8 mouse cellular contexts compared by ENCODE assay signal in genomic region chr10:41303639-41304444, GRCm38 (mm10). TPM values are rescaled to one million over a fixed set of nuclear protein-coding genes. Genes with fewer than 3 reads are reported as not detected.
DNase-seq lines count a peak whose midpoint lies in the region; ATAC-seq and TF ChIP-seq lines count a peak whose summit lies in the region.

TSS of gene Ak9 (plus strand) at chr10:41303980.

- peak; percentile 94 for DNase-seq in CD4-positive helper T cell, adult 2 months (ENCODE audit: low read depth, low spot score)
- DNase-seq in brain, embryonic 14.5 days (ENCODE audit: low read depth): peak; percentile 95
- DNase-seq in liver: peak; percentile 95
- DNase-seq in monocyte, adult 2 months (ENCODE audit: low read depth in 1 of 2, low spot score in 2 of 2): peak; percentile 50 to 76
- DNase-seq in spleen, postnatal 14 days (ENCODE audit: low spot score in 2 of 2): peak; percentile 77 to 84

- H3K27me3 ChIP-seq in erythroblast, embryonic 14.5 days (ENCODE audit: control insufficient read depth): no peaks in the 10 kb centered on the region
- H3K27me3 ChIP-seq in heart, embryonic 12.5 days (replicated peaks): no peaks in the 10 kb centered on the region
- H3K27me3 ChIP-seq in kidney, embryonic 16.5 days (ENCODE audit: insufficient read depth, low read length): no peaks in the 10 kb centered on the region

- under 1% methylated on average over 25 of the region's 25 CpGs for WGBS in heart, embryonic 12.5 days
- under 1% methylated on average over 25 of the region's 25 CpGs for WGBS in kidney, embryonic 16.5 days

- no peaks in the 10 kb centered on the region for H3K9me3 ChIP-seq in erythroblast, embryonic 14.5 days (ENCODE audit: control insufficient read depth, low read length)
- no peaks in the 10 kb centered on the region for H3K9me3 ChIP-seq in heart, embryonic 12.5 days (replicated peaks)
- H3K9me3 ChIP-seq in kidney, embryonic 16.5 days (ENCODE audit: low read length): no peaks in the 10 kb centered on the region

- peaks cover 35% of the 10 kb centered on the region for H3K4me1 ChIP-seq in erythroblast, embryonic 14.5 days (ENCODE audit: control insufficient read depth)
- peaks cover 14% of the 10 kb centered on the region for H3K4me1 ChIP-seq in heart, embryonic 12.5 days (replicated peaks)
- peaks cover 8% of the 10 kb centered on the region for H3K4me1 ChIP-seq in kidney, embryonic 16.5 days (ENCODE audit: insufficient read depth, low read length)

- peak within 1 kb of the TSS; percentile 83 for H3K27ac ChIP-seq in heart, embryonic 12.5 days (ENCODE audit: poor library complexity, severe bottlenecking)
- peak within 1 kb of the TSS; percentile 67; the same call in 1 of the 2 replicates for H3K27ac ChIP-seq in kidney, embryonic 16.5 days (ENCODE audit: low read length)

- peak; percentile 84 for ATAC-seq in heart, embryonic 12.5 days (ENCODE audit: insufficient number of reproducible peaks, low FRiP score)
- ATAC-seq in kidney, embryonic 16.5 days (ENCODE audit: low FRiP score, low TSS enrichment): peak; percentile 87

- TF ChIP-seq POLR2A in brain, embryonic 14.5 days (IDR thresholded peaks at IDR 0.05; ENCODE audit: borderline replicate concordance, extremely low read depth, insufficient read depth, insufficient read length, poor library complexity, severe bottlenecking): no peak

- no peaks in the 10 kb centered on the region for H3K36me3 ChIP-seq in erythroblast, embryonic 14.5 days (ENCODE audit: control insufficient read depth)
- no peaks in the 10 kb centered on the region for H3K36me3 ChIP-seq in heart, embryonic 12.5 days
- no peaks in the 10 kb centered on the region for H3K36me3 ChIP-seq in kidney, embryonic 16.5 days (ENCODE audit: insufficient read depth, low read length)

- H3K4me2 ChIP-seq in heart, embryonic 12.5 days: peak within 1 kb of the TSS; percentile 86
- H3K4me2 ChIP-seq in kidney, embryonic 16.5 days (replicated peaks; ENCODE audit: low read depth, low read length): peak within 1 kb of the TSS; percentile 72

- H3K4me3 ChIP-seq in erythroblast, embryonic 14.5 days (replicated peaks): peak within 1 kb of the TSS; percentile 87
- peak within 1 kb of the TSS; percentile 98 for H3K4me3 ChIP-seq in heart, embryonic 12.5 days
- H3K4me3 ChIP-seq in kidney, embryonic 16.5 days (ENCODE audit: low read length): peak within 1 kb of the TSS; percentile 87

- TF ChIP-seq CTCF in brain, embryonic 14.5 days (IDR thresholded peaks at IDR 0.05; ENCODE audit: borderline replicate concordance, extremely low read depth, insufficient read depth, insufficient read length): peak; percentile 65; the same call in 1 of the 2 replicates

- peak within 1 kb of the TSS; percentile 88 for H3K9ac ChIP-seq in heart, embryonic 12.5 days
- peak within 1 kb of the TSS; percentile 72 for H3K9ac ChIP-seq in kidney, embryonic 16.5 days (replicated peaks; ENCODE audit: low read length)

RNA-seq across cellular contexts. Expression of gene Ak9, which starts in this region (rescaled TPM):
- polyA plus RNA-seq in brain, embryonic 14.5 days (2012; rRNA removed): 0.09 and 0.25 TPM in 2 replicates
- 0.01 TPM in 1 of 2 replicates, not detected in the other for polyA plus RNA-seq in erythroblast, embryonic 14.5 days (2012)
- polyA plus RNA-seq in heart, embryonic 12.5 days (2016; fragmentation: Nextera tagmentation; extraction: Ambion mirVana): 0.14 and 0.26 TPM in 2 replicates
- polyA plus RNA-seq in kidney, embryonic 16.5 days (2015; fragmentation: Nextera tagmentation; extraction: Ambion mirVana): 0.04 and 0.06 TPM in 2 replicates

Comparison
In these comparisons a context has a peak if more than half of its experiments do, and no peak if none do; other contexts are left out.
1. Peak in every context shown above with its lines: DNase-seq, ATAC-seq, H3K4me3 ChIP-seq and H3K27ac ChIP-seq.
2. Peak in DNase-seq in brain, embryonic 14.5 days; RNA of the gene not detected or under 1 TPM.
3. Peak in ATAC-seq, H3K4me3 ChIP-seq, H3K27ac ChIP-seq, H3K9ac ChIP-seq and H3K4me2 ChIP-seq in heart, embryonic 12.5 days; RNA of the gene not detected or under 1 TPM.
4. Peak in ATAC-seq, H3K4me3 ChIP-seq, H3K27ac ChIP-seq, H3K9ac ChIP-seq and H3K4me2 ChIP-seq in kidney, embryonic 16.5 days; RNA of the gene not detected or under 1 TPM.